Mouse (Mus musculus) cortical plate, adult 2 months (tissue): ENCODE measurements at regions not wholly inside any gene's neighbourhood (a gene's known extent, or its start where the extent isn't known, plus 50 kb on each side); places are given as distances from the start of the nearest gene placed in this dataset.

ENCODE experiments used
- CTCF ChIP-seq: fragments of 200-500 bp; IDR thresholded peaks from 2 replicates; pipeline ENCODE4 v1.5.1; 2011; ENCODE audit warnings: mild to moderate bottlenecking, control low read depth, low read length; ENCODE audit not compliant: insufficient read depth; ENCODE audit errors: extremely low read depth
- POLR2A ChIP-seq: fragments of 200-500 bp; IDR thresholded peaks from 2 replicates; pipeline ENCODE4 v1.6.1; 2011; ENCODE audit warnings: mild to moderate bottlenecking, low read length, control low read depth; ENCODE audit not compliant: insufficient read depth; ENCODE audit errors: extremely low read depth

- TF ChIP-seq CTCF (no peak), POLR2A (no peak)
These were observed 274.5 kb upstream of the Fbxl7 start for GRCm38 (mm10) chr15:27169846-27170245.
